Mouse (Mus musculus): Measurements from ENCODE around the gene Eps8l1.
A peak's percentile ranks its signal among the peaks of the same experiment; 100 is the strongest.
"Not testable (repeated sequence)": the region's sequence is repeated elsewhere in the genome, so short reads cannot be mapped to it uniquely, and the experiment has no call there.

The Eps8l1 gene

DNA sequence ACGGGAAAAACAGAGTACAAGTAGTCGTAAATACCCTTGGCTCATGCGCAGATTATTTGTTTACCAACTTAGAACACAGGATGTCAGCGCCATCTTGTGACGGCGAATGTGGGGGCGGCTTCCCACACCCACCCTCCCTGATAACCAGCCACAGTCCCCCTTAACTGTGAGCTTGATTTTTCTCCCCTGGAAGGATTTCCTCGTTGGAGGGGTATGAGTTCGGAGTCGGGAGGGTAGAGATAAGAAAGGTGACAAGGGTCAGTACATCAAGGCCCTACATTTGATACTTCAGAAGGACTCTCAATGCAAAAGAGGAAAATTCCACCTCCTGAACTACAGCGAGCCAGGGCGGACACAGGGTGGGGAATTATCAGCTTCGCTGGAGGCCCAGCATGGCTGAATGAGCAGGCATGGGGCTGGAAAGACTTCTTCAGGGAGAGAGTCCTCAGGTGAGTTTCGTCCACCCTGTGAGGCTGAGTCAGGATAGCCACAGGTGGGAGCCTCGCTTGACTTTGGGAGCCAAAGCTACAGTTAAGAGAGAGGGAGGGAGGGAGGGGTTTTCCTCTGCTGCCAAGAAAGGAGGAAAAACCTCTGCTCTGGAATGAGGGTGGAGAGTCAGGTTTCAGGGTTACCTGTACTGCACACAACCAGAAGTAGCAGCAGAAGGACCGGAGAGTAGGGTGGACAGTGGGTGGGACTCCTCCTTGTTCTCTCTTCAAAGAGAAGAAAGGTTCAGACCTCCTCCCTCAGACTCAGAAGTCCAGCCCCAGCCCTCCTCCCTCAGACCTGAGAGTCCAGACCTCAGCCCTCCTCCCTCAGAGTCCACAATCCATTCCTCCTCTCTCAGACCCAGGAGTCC is at the start of gene Eps8l1:
Gene Eps8l1 (plus strand): TSS at position 99 of the 859 bp plus-strand sequence.
- no peak for DNase-seq

GRCm38 (mm10) chr7:4412406-4412805 is 48.1 kb upstream of the Eps8l1 start:
- not testable (repeated sequence) for DNase-seq

GRCm38 (mm10) chr7:4419681-4420080 is 40.8 kb upstream of the Eps8l1 start:
- DNase-seq, result no peak

- no peak for DNase-seq
Observed at GRCm38 (mm10) chr7:4420230-4420629, 40.2 kb upstream of the Eps8l1 start.

GRCm38 (mm10) chr7:4427161-4427912 is 33.1 kb upstream of the Eps8l1 start:
- DNase-seq, result peak; percentile 98

- no peak for DNase-seq
Observed at GRCm38 (mm10) chr7:4430246-4430844, 30.1 kb upstream of the Eps8l1 start.

DNA sequence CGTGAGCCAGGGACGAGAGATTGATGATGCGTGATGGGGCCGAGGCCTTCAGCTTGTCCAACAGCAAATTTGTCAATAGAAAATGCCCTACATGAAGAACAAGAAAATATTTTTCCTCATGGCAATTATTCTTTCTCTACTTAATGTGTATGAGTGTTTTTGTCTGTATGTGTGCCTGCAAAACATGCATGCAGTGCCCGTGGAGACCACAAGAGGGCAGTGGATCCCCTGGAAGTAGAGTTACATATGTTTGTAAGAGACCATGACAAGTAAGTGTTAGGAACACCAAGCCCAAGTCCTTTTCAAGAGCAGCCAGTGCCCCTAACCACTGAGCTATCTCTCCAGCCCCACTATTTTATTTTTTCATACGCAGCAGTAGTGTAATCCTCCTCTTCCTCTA is 28.9 kb upstream of the Eps8l1 start:
- DNase-seq, result peak; percentile 86

GRCm38 (mm10) chr7:4432026-4432425 is 28.4 kb upstream of the Eps8l1 start:
- DNase-seq, result no peak

DNA sequence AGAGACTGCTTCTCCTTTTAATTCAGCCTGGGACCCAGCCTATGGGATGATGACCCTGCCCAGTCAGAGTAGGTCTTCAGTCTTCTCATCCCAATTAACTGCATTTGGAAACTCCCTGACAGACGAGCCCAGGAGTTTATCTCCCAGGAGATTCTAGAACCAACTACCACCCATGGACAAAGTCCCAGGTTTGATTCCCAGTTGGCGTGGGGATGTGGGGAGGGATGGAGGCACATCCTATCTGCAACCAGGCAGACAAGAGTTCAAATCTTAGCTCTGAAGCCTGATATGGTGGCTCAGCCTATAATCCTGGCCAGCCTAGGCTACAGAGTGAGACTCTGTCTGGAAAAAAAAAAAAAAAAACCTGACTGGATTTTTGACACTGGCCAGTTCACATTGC is 22.8 kb upstream of the Eps8l1 start:
- DNase-seq, result no peak

- DNase-seq, result no peak
Observed at GRCm38 (mm10) chr7:4440549-4440948, 19.9 kb upstream of the Eps8l1 start.

DNA sequence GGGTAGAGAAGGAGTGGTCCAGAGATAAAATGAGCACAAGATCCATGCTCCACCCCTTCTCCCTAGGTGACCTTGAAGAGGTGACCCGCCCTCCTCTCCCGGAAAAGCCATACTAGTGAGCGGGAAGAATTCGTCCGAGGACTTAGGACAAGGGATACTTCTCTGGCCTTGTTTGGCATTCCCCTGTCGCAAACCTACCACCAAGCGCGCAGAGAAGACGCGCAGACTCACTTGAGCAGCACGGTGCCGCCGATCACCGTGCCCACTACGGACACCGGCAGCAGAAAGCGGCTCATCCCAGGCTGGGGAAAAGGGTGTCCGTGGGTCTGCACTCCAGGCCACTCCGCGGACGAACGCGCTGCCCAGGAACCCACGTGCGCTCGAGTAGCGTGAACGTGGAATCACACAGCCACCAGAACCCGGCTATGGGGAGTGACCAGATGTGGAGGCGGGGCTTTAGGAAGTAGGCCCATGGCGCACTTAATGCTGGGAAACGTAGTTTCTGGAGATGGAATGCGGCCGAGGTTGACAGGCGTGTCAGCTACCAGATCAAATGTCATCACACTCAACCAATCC is 15.2 kb upstream of the Eps8l1 start, which contains the start of gene Rdh13:
Gene Rdh13 (minus strand): TSS at position 434 of the 576 bp plus-strand sequence.
- DNase-seq, result peak; percentile 95

- no peak for DNase-seq
Observed at GRCm38 (mm10) chr7:4447138-4447537, 13.3 kb upstream of the Eps8l1 start.

GRCm38 (mm10) chr7:4448439-4448838 is 12.0 kb upstream of the Eps8l1 start:
- DNase-seq, result no peak

- DNase-seq, result no peak
Observed at GRCm38 (mm10) chr7:4449211-4449610, 11.3 kb upstream of the Eps8l1 start.

GRCm38 (mm10) chr7:4452644-4453043 is 7.8 kb upstream of the Eps8l1 start:
- DNase-seq, result no peak

- DNase-seq, result peak; percentile 67
Observed at GRCm38 (mm10) chr7:4464194-4464824, 3.8 kb downstream of the Eps8l1 start.

DNA sequence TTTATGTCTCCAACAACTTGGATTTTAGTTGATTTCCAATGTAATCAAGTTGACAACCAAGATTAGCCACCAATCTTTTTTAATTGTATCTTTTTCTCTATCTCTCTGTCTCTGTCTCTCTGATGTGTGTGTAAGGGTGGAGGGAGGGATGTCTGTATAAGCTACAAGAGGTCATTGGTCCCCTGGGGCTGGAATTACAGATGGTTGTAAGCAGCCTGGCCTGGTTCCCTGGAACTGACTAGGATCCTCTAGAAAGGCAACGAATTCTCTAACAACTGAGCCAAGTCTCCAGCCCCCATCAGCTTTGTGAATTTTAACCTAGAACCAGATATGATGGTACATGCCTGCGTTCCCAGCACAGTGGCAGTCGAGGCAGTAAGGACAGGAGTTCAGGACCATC is 7.3 kb downstream of the Eps8l1 start:
- no peak for DNase-seq

DNA sequence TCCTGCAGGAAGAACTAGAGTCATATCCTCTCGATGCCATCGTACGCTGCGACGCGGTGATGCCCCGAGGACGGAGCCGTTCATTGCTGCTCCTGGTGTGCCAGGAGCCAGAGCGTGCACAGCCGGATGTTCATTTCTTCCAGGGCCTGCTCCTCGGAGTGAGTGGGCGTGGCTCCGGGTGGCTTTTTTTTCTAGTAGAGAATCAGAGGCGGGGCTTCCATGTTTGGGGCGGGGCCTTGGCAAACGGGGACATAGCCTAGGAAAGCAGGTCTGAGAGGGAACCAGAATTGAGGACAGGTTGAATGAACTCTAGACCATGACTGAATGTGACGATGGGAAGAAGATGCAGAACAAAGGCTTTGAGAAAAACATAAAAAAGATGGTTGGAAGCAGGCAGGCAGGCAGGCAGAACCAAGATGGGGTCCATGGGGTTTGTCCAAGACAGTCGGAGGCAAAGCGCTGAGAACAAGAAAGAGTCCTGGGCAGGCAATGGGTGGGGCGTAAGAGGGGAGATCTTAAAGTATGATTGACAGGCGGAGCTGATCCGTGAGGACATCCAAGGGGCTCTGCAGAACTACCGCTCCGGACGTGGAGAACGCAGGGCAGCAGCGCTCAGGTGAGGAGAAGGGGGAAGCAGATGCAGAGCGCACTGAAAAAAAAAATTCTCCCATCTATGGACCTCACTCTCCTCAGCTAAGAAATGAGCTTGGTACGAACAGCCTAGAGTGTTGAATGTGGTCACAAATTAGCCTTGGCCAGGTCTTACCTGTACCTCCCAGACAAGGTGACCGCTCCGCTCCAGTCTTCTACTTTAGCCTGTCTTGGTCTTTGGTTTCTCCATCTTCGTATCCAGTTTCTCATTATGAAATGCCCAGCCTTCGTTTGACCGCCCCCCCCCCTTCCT is 10.1 kb downstream of the Eps8l1 start:
- DNase-seq, result peak; percentile 78

- peak; percentile 78 for DNase-seq
Observed at GRCm38 (mm10) chr7:4471179-4471555, 10.7 kb downstream of the Eps8l1 start.

GRCm38 (mm10) chr7:4473940-4474339 is 13.5 kb downstream of the Eps8l1 start:
- DNase-seq, result no peak

DNA sequence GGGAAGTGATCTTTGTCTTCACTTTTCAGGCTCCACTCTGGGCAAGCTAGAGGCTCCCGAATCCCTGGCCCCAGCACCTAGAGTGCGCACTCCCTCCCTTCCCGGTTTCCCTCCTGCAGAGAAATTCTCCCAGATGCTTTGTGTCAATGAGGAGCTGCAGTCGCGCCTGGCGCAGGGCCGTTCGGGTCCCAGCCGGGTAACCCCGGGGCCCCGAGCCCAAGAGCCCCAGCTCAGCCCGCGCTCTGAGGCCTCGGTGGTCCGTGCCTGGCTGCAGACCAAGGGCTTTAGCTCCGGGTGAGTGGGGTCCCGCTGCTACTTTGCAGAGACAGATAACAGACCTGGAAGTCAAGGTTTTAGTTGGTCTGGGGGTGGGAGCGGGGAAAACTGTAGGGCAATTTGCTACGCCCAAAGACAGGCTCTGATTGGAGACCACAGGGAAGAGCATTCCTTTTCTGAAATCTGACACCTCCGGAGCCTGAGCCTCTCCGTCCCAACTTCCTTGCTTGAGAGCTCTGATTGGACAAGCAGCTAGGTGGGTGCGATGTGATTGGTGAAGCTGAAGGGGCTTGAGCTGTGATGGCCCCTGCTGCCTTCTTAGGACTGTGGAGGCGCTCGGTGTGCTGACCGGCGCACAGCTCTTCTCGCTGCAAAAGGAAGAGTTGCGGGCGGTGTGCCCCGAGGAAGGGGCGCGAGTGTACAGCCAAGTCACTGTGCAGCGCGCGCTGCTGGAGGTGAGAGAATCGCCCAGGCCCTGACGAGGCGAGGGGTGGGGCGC is 17.7 kb downstream of the Eps8l1 start:
- peak; percentile 85 for DNase-seq

Data from kidney, adult 9 months (tissue).